Mouse (Mus musculus) heart, adult 2 months (tissue): Measurements from ENCODE around the gene 1700030J22Rik.

Experiments used
- CTCF ChIP-seq: fragments of 200-600 bp; IDR thresholded peaks from 2 replicates; pipeline ENCODE4 v1.8.1; 2022; ENCODE audit warnings: antibody characterized with exemption, mild to moderate bottlenecking, moderate library complexity
- EP300 ChIP-seq: fragments of 200-500 bp; IDR thresholded peaks from 2 replicates; pipeline ENCODE4 v1.6.1; 2011; ENCODE audit warnings: low read depth, low read length, control low read depth; ENCODE audit not compliant: insufficient read depth
- POLR2A ChIP-seq: fragments of 200-500 bp; IDR thresholded peaks from 2 replicates; pipeline ENCODE4 v1.6.1; 2011; ENCODE audit warnings: mild to moderate bottlenecking, low read depth, low read length, control low read depth; ENCODE audit not compliant: insufficient read depth

DNA sequence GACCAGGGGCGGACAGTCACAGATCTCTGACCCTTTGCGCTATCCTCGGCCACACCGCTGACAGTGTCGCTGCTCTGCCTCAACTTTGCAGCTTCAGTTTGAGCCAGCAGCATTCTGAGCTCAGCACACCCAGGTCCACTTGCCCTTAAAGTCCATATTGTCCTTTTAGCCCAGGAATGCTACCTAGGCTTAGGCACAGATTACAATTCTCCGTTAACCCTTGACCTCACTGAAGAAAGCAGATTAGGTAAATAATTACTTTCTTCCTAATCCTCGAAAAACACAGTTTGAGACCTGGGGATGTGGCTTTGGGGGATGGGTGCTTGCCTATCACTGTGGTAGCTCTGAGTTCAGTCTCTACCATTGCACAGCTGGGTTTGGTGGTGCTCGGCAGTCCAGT lies 12.5 kb upstream of the 1700030J22Rik start:
- no peak for TF ChIP-seq EP300
- no peak for TF ChIP-seq CTCF
- no peak for TF ChIP-seq POLR2A
